Mouse (Mus musculus) frontal cortex, adult (tissue): ENCODE results near the gene Hspa8.
A peak's percentile ranks its signal among the peaks of the same experiment; 100 is the strongest.
"Not testable (repeated sequence)": the region's sequence is repeated elsewhere in the genome, so short reads cannot be mapped to it uniquely, and the experiment has no call there.

ENCODE experiments used
- ATAC-seq: cut with Nextera tagmentation; 2 replicates; pipeline ENCODE4 v1.9.2; 2017; ENCODE audit warnings: mild to moderate bottlenecking, moderate library complexity, mixed read lengths; ENCODE audit not compliant: low TSS enrichment

Gene Hspa8

DNA sequence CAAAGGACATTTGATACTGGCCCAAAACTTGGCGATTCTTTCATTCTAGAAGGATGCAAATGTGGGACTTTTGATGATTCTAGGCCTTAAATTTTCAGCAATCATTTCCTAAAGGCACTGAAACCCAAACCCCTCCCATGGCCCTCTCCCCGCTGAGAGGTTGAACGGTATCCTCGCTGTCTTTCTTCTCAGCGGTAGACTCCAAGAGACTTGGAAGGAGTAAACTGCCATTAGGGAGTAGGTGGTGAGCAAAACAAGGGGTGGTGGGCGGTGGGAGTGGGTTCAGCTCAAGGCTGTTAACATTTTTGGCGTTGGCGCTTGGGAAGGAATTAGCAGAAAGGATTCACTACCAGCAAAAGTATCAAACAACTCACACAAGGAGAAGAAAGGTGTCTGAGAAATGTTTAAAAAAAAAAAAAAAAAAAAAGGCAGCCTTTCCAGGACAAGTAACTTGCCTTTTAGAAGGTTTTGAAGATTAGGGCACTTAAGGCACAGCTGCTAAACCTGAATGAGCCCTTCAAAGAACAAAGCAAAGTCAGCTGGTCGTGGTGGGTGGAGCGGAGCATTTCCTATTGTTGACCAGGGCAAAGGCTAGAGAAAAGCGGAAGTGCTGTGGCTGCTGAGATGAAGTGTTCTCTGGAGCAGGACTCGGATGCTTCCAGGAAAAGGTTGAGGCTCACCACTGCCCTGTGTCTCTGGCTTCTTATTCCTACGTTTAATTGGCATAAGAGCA lies 17.0 kb upstream of the Hspa8 start:
- no peak for ATAC-seq

DNA sequence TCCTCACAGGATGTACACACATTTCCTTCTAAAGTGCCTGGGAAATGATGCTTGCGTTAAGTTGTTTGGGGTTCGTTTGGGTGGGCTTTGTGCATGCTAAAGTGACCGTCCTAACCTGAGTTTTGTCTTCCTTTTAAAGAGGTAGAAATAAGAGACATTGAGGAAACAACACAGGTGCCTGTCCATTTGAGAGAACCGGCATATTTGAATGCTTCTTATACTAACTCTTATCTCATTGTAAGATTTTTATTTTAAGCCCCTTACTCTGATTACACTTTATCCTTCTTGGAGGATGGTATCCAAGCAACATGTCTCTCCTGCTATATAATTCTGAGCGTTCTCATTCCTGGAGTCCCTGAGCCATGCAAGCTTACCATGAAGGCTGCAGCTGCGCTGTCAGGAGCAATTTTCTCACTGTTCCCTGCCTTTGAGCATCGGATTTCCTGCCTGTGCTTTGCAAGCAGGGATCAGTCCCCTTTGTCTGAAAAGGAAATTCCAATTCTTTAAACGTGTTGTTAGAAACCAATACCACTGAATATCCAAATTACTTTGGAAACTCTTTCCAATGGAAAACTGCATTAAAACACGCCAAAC lies 16.3 kb upstream of the Hspa8 start:
- ATAC-seq, result no peak

DNA sequence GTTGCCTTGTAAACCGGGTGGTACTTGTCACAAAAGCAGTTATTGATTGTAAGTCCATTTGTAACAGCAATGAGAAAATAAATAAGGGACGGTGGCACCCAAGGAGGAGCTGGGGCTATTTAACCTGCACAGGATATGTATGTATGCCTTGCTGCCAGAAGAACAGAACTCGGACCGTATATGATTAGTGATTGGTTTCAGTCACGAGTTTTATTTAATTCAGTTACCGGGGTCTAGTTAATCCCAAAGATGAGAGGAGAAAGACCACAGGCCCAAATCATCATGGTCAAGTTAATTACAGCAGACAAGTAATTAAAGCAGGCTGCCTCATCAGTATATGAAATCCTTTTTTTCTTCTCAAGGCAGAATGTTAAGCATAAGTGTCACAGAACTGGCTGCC lies 15.3 kb upstream of the Hspa8 start:
- no peak for ATAC-seq

DNA sequence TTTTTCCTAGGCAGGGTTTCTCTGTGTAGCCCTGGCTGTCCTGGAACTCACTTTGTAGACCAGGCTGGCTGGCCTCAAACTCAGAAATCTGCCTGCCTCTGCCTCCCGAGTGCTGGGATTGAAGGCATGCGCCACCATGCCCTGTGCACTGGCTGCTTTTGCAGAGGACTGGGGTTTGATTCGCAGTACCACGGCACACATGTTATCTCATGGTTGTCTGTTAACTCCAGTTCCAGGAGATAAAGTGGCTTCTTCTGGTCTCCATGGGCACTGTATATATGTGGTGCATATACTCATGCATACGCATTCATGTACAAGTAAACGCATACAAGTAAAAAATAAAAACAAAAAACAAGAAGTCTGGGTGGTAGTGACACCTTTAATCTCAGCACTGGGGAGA lies 14.0 kb upstream of the Hspa8 start:
- not testable (repeated sequence) for ATAC-seq

DNA sequence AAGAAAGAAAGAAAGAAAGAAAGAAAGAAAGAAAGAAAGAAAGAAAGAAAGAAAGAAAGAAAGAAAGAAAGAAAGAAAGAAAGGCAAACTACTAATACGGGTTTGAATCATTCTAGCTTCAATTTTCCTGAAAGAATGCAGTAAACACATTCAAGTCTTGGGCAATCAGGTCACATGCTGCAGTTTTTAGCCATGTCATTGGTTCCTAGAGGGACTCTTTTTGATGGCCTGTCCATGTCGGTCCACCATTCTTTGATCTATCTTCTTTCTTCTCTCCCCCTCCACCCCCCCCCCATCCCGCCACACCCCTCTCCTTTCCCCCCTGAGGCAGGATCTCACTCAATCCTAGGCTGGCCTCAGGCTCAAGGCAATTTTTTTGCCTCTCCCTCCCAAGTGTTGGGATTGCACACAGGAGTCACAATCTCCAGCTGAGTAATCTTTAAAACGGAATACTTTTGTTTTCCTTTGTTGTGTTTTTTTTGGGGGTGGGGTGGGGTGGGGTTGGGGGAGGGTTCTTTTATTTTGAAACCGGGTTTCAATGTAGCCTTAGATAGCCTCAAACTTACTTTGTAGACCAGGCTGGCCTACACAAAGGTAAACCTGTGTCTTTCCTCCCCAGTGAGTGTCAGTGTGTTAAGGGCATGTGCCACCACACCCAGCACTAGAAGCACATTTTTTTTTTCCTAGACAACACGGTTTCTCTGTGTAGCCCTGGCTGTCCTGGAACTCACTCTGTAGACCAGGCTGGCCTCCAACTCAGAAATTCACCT lies 8.7 kb upstream of the Hspa8 start:
- ATAC-seq, result no peak

DNA sequence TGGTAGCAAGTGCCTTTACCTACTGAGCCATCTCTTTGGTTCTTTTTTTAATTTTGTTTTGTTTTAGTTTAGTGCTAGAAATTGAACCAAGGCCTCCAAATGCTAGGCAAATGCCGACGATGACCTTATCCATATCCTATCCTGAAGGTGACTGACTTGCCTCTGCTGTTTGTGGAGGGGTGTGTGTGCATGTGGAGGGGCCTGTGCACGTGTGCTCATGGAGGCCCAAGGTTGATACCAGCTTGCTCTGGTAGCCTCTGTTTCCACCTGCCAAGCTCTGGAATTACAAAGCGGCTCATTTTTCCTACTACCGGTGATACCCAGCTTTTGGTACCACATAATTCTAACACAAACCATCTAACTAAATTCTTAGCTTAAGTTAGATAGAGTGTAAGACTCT lies 7.2 kb upstream of the Hspa8 start:
- ATAC-seq, result no peak

DNA sequence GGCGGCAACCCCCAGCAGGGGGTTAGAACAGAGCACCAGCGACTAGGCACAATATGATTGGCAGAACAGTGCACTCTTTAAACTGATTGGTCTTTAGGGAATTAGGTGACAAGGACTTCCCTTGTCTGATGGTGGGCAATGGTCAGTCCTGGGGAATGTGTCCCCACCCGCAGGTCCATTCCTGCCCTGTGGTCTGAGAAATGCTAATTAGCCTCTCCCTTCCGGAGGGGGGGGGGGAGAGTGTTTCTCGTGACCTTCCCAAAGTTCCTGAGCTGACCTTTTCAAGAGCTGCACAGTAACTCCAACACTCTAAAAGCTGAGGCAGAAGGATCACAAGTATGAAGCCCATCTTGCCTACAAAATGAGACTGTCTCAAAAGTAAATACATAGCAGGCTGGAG lies 6.5 kb upstream of the Hspa8 start:
- ATAC-seq, result no peak

DNA sequence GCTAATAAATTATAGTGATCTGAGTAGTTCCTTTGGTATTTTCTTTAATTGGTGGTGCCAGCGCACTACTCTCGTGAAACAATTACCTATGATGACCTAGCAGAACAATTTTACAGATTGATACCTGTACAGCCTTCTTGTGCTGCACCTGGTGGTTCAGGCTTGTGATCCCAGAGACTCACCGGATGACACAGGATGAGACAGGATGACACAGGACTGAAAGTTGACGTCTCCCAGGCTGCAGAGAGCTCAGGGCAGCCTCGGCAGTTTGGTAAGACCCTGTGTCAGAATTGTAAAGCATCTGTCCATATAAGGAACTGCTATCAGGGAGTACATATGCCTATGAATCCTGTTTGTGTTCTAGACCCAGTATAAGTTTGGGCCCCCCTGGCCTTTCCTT lies 5.9 kb upstream of the Hspa8 start:
- no peak for ATAC-seq

DNA sequence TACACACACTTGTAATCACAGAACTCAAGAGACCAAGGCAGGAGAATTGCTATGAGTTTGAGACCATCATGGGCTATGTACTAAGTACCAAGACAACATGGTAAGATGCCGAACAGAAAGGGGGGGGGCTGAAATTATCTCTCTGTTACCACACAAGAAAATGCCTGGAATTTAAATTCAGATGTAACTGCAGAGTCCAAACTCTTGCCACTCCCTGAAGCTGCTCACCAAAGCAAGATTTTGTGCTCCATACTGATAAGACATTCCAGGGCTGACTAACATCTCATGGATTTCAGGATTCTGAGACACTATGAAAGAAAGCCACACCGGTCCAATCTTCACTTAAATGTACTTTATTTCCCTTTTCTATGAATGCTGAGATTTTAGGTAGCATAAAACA lies 5.2 kb upstream of the Hspa8 start:
- ATAC-seq, result no peak

DNA sequence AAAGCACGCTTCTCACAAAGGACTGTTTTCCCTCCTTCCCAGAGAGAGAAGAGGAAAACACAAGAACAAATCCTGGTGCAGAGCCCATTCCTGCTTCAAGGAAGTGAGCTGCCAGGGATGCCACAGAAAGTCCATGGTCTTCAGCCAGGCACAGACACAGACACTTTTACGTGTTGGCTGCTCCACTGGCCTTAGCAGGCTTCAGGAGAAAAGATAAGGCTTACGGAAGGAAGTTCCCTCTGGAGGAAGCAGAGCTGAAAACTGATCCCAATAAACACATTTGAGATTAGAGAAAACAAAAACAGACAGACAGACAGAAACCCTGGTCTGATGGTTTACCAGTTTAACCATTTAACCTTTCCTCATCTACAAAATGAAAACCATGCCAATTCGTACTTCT lies 4.7 kb upstream of the Hspa8 start:
- no peak for ATAC-seq

DNA sequence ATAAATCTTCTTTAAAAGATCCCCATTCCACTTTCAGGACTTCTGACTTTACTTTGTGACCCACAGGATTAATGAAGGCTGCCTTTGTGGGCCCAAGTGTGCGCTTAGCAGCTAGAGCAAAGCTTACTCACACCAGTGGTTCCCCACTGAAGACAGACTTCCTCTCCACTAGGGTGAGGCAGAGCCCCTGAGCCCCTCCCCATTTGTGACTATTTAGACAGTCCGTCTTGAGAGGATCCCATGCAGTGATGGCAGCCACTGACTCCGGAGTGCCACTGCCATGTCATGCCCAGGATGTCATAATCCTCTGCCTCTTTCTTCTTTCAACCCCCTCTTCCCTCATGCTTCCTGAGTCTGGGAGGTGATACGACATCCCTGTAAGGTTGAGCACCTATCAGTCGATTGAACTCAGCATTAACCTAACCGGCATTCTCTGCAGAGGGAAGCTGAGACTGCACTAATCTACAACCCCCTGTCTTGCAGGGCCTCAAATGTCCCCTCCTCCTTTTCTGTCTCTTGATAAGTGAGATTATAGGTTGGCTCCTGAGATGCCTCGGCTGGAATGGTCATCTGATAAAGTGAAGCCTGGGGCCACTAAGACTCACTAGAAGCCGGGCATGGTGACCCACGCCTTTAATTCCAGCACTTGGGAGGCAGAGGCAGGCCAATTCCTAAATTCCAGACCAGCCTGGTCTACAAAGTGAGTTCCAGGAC lies 2.4 kb upstream of the Hspa8 start:
- no peak for ATAC-seq

DNA sequence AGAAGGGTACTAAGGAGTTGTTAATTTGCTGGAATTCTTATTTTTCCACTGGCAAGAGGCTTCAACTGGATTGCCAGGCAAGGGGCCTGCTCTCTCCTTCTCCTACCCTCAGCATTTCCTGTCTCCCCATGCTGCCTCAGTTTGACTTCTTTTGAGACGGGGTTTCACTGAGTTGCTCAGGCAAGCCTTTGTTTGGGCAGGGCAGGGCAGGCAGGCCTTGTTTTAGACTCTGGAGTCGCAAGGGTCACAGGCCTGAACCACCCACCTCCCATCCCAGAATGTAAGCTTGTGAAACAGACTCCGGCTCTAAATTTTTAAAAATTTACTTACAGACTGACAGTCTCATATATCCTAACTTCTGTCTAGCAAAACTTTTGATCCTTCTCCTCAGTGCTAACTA lies 1.7 kb upstream of the Hspa8 start:
- ATAC-seq, result no peak

DNA sequence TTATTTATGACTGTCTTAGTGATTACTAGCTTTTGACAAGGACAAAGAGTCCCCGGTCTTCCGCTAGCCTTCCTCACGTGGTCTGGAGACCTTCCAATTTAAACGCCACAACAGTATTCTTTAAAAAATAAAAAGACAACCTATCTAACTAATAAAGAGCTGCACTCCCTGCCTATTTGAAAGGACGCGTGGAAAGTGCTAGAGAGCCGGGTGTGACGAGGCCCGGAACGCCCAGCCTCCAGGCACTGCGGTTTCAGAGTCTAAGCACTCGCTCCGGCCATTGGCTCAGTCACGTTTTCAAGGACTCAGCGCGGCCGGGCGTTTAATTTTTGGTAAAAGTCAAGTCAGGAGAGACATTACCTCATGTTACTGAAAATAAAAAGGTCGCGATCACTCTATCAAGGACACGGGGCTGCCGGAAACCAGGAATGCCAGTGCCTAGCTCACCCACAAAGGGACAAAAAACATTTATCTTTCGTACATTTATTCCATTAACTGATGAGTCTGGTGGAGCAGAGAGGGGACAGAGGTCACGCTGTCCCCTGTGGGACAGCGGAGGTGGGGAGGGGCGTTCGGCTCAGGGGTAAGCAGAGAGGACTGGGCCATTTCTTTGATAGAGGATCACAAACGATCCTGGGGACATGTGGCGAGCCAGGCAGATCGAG lies 815 bp upstream of the Hspa8 start:
- ATAC-seq, result peak; percentile 26

DNA sequence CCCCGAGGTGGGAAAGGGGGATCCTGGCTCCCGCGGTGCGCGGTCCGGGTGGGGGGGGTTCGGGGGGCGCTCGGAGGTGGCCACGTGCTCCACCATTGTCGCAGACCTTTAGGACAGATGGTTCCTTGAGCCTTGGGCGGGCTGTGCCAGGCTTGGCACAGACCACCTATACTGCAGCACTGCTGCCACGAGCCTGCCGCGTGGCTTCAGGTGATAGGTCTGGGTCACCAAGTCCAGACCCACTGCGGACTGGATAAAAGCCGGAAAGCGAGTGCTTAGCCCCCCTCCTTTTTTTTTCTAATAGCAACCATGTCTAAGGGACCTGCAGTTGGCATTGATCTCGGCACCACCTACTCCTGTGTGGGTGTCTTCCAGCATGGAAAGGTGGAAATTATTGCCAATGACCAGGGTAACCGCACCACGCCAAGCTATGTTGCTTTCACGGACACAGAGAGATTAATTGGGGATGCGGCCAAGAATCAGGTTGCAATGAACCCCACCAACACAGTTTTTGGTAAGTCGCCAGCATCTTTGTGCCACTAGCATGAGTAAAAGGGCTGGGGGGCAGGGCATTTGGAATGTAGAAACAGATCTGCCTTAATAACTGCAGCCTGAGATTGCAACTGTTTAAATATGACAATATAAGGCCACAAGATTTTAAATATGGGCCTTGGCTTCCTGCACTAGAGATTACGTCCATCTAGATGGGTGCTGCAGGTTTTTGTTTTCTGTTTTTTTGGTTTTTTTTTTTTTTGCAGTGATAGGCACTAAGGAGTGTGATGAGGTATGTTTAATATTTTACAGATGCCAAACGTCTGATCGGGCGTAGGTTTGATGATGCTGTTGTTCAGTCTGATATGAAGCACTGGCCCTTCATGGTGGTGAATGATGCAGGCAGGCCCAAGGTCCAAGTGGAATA lies 1.1 kb downstream of the Hspa8 start:
- not testable (repeated sequence) for ATAC-seq

DNA sequence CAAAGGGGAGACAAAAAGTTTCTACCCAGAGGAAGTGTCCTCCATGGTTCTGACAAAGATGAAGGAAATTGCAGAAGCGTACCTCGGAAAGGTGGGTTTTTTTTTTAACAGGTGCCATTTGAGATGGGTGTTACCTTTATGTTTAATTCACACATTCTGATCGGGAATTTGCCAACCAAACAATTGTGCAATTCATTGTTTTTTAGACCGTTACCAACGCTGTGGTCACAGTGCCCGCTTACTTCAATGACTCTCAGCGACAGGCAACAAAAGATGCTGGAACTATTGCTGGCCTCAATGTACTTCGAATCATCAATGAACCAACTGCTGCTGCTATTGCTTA lies 1.7 kb downstream of the Hspa8 start:
- not testable (repeated sequence) for ATAC-seq

DNA sequence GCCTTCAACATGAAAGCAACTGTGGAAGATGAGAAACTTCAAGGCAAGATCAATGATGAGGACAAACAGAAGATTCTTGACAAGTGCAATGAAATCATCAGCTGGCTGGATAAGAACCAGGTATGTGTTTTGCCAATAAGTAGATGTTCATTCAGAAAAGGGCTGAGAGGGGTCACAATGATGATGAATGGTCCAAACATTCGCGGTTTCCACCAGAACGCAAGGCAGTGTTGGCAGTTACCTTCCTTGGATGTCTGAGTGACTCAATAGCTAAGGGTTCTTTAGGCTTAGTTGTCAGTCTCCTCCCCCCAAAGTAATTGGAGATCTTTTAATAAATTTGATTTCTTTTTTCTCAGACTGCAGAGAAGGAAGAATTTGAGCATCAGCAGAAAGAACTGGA lies 3.8 kb downstream of the Hspa8 start:
- not testable (repeated sequence) for ATAC-seq

DNA sequence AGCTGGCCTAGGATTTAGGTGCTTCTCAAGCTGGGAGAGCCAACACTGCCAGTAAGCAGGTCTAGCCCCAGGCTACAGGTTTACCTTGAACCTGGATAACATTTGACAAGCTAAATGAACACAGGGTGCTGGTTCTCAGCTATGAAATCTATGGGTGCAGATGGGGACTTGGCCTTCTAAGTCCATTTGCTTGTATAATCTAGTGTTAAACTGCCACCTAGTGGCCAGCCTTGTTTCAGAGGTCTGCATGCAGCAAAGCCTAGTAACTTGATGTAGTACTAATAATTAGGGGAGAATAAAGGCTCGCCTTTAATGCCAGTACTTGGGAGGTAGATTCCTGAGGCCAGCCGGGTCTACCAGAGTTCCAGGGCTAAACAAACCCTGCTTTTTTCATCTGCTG lies 4.5 kb downstream of the Hspa8 start:
- ATAC-seq, result 0 out of 2 replicates have a peak, but pooled peaks have one; percentile 10

DNA sequence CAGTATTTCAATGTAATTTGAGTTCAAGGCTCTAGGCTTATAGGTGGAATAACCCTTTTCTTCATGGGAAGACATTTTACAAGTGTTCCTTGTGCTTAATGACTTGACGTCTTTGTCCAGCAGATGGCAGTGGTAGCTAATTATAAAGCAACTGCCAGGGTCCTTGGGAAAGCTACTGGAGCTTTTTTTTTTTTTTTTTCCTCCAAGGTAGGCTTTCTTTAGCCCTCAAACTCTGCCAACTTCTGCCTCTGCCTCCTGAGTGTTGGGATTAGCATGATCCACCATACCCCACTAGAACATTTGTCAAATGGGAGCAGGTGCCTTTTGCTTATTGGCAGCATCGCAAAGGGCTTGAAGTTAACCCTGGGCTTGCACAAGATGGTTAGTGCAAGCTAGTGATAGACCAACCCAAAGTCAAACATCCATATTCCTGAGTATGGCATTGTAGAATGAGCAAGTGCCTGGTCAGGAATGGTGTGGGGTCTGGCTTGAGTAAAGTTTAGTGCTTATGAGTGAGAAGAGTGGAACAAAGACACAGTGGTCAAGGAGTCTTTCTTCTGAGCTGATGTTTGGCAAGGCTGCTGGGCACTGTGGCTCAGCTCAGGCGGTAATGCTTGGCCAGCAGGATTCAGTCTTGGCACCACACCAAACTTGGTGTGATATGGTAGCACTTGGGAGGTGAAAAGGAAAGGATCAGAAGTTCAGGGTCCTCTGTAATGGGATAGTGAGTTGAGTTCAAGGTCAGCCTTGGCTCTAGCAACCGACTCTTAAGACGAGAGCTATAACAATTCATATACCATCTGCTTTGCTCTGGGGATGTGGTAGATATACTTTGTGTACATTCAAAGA lies 5.9 kb downstream of the Hspa8 start:
- peak; percentile 18; the same call in 1 of the 2 replicates for ATAC-seq

DNA sequence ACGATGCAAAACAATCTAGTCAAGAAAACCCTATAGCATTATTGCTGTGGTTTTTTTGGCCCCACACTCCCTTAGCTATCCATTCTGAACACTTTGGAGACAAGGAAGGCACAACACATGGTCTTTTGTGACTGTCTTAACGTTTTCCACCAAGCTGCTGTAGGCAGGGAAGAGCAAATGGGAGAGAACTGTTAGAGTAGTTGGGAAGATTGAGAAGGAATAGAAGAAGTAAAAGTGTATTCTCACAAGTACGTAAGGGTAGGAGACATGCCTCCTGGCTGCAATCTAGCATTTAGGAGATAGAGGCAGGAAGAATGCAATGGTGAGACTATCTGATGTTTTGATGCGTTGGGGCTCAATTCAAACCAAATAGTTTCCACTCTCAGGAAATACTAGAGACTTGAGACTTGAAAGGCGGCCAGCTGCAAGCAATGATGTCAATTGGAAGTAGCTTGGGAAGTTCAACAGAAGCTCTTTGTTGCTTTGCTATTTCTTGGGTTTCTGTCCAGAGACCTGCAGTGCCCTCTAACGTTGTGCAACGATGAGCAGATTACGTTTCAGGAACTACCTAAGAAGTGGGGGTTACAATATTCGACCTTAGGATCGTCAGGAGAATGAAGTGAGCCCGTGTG lies 6.6 kb downstream of the Hspa8 start:
- ATAC-seq, result peak; percentile 27
